Mouse (Mus musculus) right cerebral cortex, postnatal 4 days (tissue): ENCODE results near the gene Gm3752.
A peak's percentile ranks its signal among the peaks of the same experiment; 100 is the strongest.
"Not testable (repeated sequence)": the region's sequence is repeated elsewhere in the genome, so short reads cannot be mapped to it uniquely, and the experiment has no call there.

Experiments used
- DNase-seq: peaks from one replicate; pipeline ENCODE4 v3.0.0-alpha.2; 2022

Gm3752 gene

GRCm38 (mm10) chr14:7483662-7484061 lies at the start of gene Gm3752:
Gene Gm3752, minus strand, starts transcription at chr14:7483762.
- DNase-seq, result not testable (repeated sequence)

- DNase-seq, result peak; percentile 26
Measured at GRCm38 (mm10) chr14:7488731-7489130, 5.2 kb upstream of the Gm3752 start.

GRCm38 (mm10) chr14:7450817-7451216 lies 32.7 kb downstream of the Gm3752 start, which contains the start of gene Gm3755:
Gene Gm3755, minus strand, starts transcription at chr14:7450917.
- not testable (repeated sequence) for DNase-seq

- DNase-seq, result not testable (repeated sequence)
Measured at GRCm38 (mm10) chr14:7422496-7422895, 61.1 kb downstream of the Gm3752 start.
